Mouse (Mus musculus) kidney, postnatal 0 days (tissue): ENCODE measurements around the gene Mipol1. TPM values are rescaled to one million over a fixed set of nuclear protein-coding genes. Genes with fewer than 3 reads are reported as not detected.
"Not testable (repeated sequence)": the region's sequence is repeated elsewhere in the genome, so short reads cannot be mapped to it uniquely, and the experiment has no call there.

Source experiments
- ATAC-seq: fragments of 200-750 bp; cut with Nextera tagmentation; replicated peaks from 2 replicates; pipeline ENCODE4 v1.8.0; 2017; ENCODE audit warnings: low read depth, moderate number of reproducible peaks, moderate TSS enrichment, moderate library complexity; ENCODE audit not compliant: low FRiP score
- DNase-seq: peaks from one replicate; pipeline ENCODE4 v3.0.0-alpha.2; 2016; ENCODE audit warnings: low spot score
- H3K27ac ChIP-seq: fragments of 300-500 bp; sonication (generic); 2 replicates; pipeline ENCODE4 v1.5.1; 2014; ENCODE audit warnings: mild to moderate bottlenecking
- H3K27me3 ChIP-seq: fragments of 300-500 bp; sonication (generic); 2 replicates; pipeline ENCODE4 v1.6.1; 2014; ENCODE audit warnings: low read length, mixed read lengths; ENCODE audit not compliant: insufficient read depth
- H3K36me3 ChIP-seq: fragments of 300-500 bp; sonication (generic); 2 replicates; pipeline ENCODE4 v1.6.1; 2014; ENCODE audit warnings: low read length, mixed read lengths; ENCODE audit not compliant: insufficient read depth
- H3K4me1 ChIP-seq: fragments of 300-500 bp; sonication (generic); replicated peaks from 2 replicates; pipeline ENCODE4 v1.6.1; 2014; ENCODE audit warnings: antibody characterized with exemption, low read length, mixed read lengths; ENCODE audit not compliant: insufficient read depth
- H3K4me2 ChIP-seq: fragments of 300-500 bp; sonication (generic); 2 replicates; pipeline ENCODE4 v1.6.1; 2014; ENCODE audit warnings: mild to moderate bottlenecking, low read length, moderate library complexity, mixed read lengths
- H3K4me3 ChIP-seq: fragments of 300-500 bp; sonication (generic); replicated peaks from 2 replicates; pipeline ENCODE4 v1.5.1; 2014; ENCODE audit warnings: low read depth, low read length
- H3K9ac ChIP-seq: fragments of 300-500 bp; sonication (generic); 2 replicates; pipeline ENCODE4 v1.6.1; 2014; ENCODE audit warnings: low read depth, low read length
- H3K9me3 ChIP-seq: fragments of 300-500 bp; sonication (generic); replicated peaks from 2 replicates; pipeline ENCODE4 v1.6.1; 2016; ENCODE audit warnings: low read length, inconsistent platforms, mixed read lengths
- CTCF ChIP-seq: IDR thresholded peaks from 2 replicates; pipeline ENCODE4 v1.5.1; 2016; ENCODE audit warnings: antibody characterized with exemption, low read depth, mild to moderate bottlenecking, moderate library complexity
- WGBS: fragments of 180-500 bp; shearing (Covaris S2); extraction: QIAGEN DNeasy Blood & Tissue Kit; methylation state at CpG from one replicate; pipeline ENCODE4 v1.1.7; 2014; 5-methylcytosine and 5-hydroxymethylcytosine counted together
- polyA plus RNA-seq: library from polyadenylated mRNA; unstranded; fragments of >200 nt; fragmentation: Nextera tagmentation; extraction: Ambion mirVana; gene quantifications from 2 replicates; pipeline ENCODE4 v1.2.1, GENCODE M21; 2015

The Mipol1 gene
- polyA plus RNA-seq, 1 experiment from 2014 or later = 13.1 TPM

DNA sequence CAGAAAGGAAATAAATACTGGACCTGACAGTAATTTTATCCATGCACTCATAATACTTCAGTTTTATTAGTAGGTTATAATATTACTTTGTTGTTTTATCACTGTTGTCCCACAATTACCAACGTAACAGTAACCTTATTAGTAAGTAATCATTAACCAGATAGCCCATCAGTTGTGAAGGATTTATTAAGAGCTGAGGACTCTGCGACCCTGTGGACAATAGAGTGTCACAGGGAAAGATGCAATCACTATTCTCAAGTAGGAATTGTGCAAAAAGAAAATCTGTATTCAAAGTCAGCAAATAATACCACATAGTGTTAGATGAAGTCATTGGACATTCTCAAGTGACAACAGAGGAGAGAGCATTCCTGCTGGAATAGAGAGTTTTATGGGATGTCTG is 198.5 kb downstream of the Mipol1 start:
- no peak overlapping the region for H3K27ac ChIP-seq

DNA sequence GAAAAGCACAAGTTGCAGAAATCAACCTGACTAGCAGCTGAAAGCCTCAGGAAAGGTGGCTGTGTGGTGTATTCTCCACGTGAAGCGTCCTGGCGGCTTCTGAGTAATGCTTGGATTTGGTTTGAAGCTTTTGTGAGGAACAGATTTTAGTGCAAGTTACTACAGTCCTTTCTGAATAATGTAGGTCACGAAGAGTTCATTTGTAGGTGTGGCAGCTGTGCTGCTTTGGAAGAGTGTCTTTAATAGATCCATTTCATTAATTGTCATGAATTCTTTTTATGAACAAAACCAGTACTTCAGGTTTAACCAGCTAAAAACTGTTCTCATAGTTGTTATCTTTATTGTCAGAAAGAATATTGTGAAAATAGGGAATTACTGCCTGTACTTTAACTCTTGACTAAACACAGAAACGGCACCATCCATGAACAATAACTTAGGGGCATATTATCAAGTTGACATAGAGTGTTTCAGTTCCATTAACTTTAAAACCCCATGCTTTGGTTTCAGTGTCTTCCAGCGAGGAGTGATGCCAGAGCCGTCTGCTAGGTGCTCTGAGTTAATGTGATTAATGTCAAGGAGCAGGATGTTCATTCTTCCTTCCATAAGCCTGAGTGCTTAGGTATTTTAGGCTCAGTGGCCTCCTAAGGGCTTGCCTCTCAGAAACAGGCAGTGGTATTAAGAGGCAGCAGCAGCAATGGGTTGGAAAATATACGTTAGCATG is 206.9 kb downstream of the Mipol1 start:
- H3K4me3 ChIP-seq, H3K27me3 ChIP-seq, H3K4me1 ChIP-seq, H3K4me2 ChIP-seq, DNase-seq, H3K36me3 ChIP-seq, H3K9ac ChIP-seq, H3K9me3 ChIP-seq, ATAC-seq, H3K27ac ChIP-seq: not testable (repeated sequence)
- 58% methylated on average over 8 of the region's 8 CpGs for WGBS

More for the DNA sequence above, 198.5 kb downstream of the Mipol1 start:
- Histone ChIP-seq H3K9ac (no peak overlapping the region), H3K4me3 (no peak overlapping the region), H3K4me2 (no peak overlapping the region), H3K36me3 (no peaks in the 10 kb centered on the region), H3K27me3 (no peaks in the 10 kb centered on the region), H3K9me3 (no peaks in the 10 kb centered on the region), H3K4me1 (no peaks in the 10 kb centered on the region)
- no peak for TF ChIP-seq CTCF
- DNase-seq (no peak), ATAC-seq (no peak)
- WGBS = 40% methylated on average over 2 of the region's 2 CpGs

DNA sequence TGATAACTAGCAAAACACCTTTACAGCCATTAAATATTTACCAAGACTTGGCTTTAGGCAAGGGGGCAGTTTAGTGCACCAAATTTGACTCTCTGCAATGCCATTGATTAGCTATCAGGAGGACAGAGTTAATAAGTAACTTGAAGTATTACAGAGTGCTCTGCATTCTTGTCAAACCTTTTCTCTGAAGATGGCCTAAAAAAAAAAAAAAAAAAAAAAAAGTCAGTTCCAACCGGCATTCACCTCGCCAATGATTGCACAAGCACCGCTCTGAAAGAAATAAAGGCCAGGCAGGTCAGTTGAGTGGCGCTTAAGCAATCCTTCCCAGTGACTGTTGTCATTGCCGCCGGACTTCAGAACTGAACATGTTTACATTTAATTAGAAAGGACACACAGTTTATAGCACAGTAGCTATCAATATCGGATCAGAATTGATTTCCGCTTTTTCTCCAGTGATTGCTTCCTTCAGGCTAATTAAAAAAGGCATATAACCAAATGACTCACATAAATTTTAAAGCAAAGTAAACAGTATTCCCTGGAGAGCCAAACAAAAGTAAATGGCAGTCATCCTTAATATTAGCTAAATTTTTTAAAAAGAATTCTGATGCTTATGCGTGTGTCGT is 214.2 kb downstream of the Mipol1 start:
- H3K9me3 ChIP-seq = no peaks in the 10 kb centered on the region
- DNase-seq (no peak), ATAC-seq (no peak)
- no peak overlapping the region for H3K27ac ChIP-seq
- no peaks in the 10 kb centered on the region for H3K4me1 ChIP-seq
- no peak overlapping the region for H3K9ac ChIP-seq
- no peaks in the 10 kb centered on the region for H3K36me3 ChIP-seq
- 57% methylated on average over 10 of the region's 10 CpGs for WGBS
- TF ChIP-seq CTCF = no peak
- no peaks in the 10 kb centered on the region for H3K27me3 ChIP-seq
- H3K4me2 ChIP-seq = no peak overlapping the region
- H3K4me3 ChIP-seq = no peak overlapping the region

DNA sequence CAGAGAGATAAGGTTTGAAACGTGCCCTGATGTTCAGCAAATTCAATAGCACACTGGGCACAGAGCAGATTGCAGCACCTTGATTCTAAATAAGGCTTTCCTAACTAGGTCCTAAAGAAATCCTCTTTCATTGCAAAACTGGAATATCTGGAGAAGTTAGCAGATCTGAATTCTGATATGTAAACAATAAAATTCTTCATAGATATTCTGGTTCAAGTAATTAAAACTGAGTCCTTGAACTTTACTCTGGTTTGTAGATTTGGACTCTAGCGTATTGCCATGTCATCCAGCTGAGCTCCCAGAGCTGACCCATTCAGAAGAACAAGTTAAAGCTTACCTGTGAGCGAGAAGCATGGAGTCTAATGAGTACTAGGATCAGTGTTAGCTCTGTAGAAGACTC is 217.1 kb downstream of the Mipol1 start:
- Histone ChIP-seq H3K27ac (no peak overlapping the region), H3K4me3 (no peak overlapping the region), H3K4me2 (no peak overlapping the region), H3K9me3 (no peaks in the 10 kb centered on the region), H3K36me3 (no peaks in the 10 kb centered on the region), H3K27me3 (no peaks in the 10 kb centered on the region), H3K9ac (no peak overlapping the region), H3K4me1 (no peaks in the 10 kb centered on the region)
- DNase-seq = no peak
- ATAC-seq = no peak
- 72% methylated on average over 3 of the region's 3 CpGs for WGBS
- no peak for TF ChIP-seq CTCF

DNA sequence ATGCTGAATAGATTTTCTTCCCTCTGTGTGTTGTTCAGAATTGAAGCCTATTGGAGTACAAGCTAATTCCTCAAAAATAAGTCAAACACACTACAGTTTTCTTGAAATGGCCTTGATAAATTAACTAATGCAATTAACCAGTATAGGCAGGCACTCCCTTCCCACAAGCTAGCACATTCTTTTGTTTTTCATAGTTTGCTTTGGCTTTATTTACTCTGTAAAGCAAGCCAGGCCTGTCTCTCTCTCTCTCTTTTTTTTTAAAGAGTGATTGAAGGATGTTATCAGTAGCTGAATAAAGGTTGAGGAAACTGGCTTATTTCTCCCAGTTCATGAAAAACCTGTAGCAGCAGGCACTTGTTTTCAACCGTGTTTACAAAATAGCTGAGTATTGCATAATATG is 219.1 kb downstream of the Mipol1 start:
- 56% methylated on average over 1 of the region's 1 CpGs for WGBS
- Histone ChIP-seq H3K4me1 (no peaks in the 10 kb centered on the region), H3K4me2 (no peak overlapping the region), H3K27me3 (no peaks in the 10 kb centered on the region), H3K4me3 (no peak overlapping the region), H3K9ac (no peak overlapping the region), H3K27ac (no peak overlapping the region), H3K9me3 (no peaks in the 10 kb centered on the region), H3K36me3 (no peaks in the 10 kb centered on the region)
- no peak for TF ChIP-seq CTCF
- no peak for ATAC-seq
- DNase-seq = no peak

DNA sequence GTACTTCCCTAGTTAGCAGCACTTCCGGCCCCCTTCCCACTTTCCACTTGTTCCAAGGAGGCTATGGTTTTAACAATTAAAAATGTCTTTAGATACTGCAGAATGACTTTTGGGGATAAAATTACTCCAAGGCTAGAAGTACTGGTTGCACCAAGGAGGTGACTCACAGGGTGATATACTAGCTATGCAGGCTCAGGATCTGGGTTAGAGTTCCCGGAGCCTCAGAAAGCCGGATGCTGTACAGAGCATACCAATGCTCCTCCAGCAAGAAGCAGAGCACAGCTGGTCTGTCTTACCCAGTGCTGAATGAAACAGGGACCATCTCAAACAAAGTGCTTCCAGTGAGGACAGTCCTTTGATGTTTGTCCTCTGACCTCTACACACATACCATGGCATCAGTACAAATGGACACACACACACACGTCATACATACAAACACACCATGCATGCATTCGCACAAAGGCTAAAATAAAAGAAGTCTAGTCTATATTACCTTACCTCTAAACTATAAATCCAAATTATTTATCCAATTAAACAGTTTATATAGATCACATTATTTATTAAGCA is 219.9 kb downstream of the Mipol1 start:
- TF ChIP-seq CTCF = no peak
- no peak for DNase-seq

More for the DNA sequence above, 219.9 kb downstream of the Mipol1 start:
- WGBS = 87% methylated on average over 5 of the region's 5 CpGs
- no peak overlapping the region for H3K9ac ChIP-seq
- H3K9me3 ChIP-seq = no peaks in the 10 kb centered on the region
- no peak overlapping the region for H3K27ac ChIP-seq
- ATAC-seq = no peak
- no peak overlapping the region for H3K4me2 ChIP-seq
- H3K27me3 ChIP-seq = no peaks in the 10 kb centered on the region
- H3K4me1 ChIP-seq = no peaks in the 10 kb centered on the region
- H3K36me3 ChIP-seq = no peaks in the 10 kb centered on the region
- H3K4me3 ChIP-seq = no peak overlapping the region
